Mouse (Mus musculus) neural tube, embryonic 11.5 days (tissue): ENCODE results near the gene Cdkal1. TPM values are rescaled to one million over a fixed set of nuclear protein-coding genes. Genes with fewer than 3 reads are reported as not detected.

Experiments used
- ATAC-seq: fragments of 200-750 bp; cut with Nextera tagmentation; 2 replicates; pipeline ENCODE4 v1.8.0; 2017; ENCODE audit warnings: moderate number of reproducible peaks, mild to moderate bottlenecking, moderate TSS enrichment, moderate library complexity; ENCODE audit not compliant: insufficient read depth, low FRiP score, low TSS enrichment
- DNase-seq: peaks from one replicate; pipeline ENCODE4 v3.0.0-alpha.2; 2015; ENCODE audit warnings: low spot score
- H3K27ac ChIP-seq: fragments of 300-500 bp; sonication (generic); 2 replicates; pipeline ENCODE4 v1.5.1; 2014; ENCODE audit warnings: low read depth, mild to moderate bottlenecking, low read length
- H3K27me3 ChIP-seq: fragments of 300-500 bp; sonication (generic); 2 replicates; pipeline ENCODE4 v1.6.1; 2014; ENCODE audit warnings: mild to moderate bottlenecking, low read length, mixed read lengths; ENCODE audit not compliant: control insufficient read depth, insufficient read depth
- H3K36me3 ChIP-seq: fragments of 300-500 bp; sonication (generic); 2 replicates; pipeline ENCODE4 v1.6.1; 2014; ENCODE audit warnings: mild to moderate bottlenecking, low read length, moderate library complexity, mixed read lengths; ENCODE audit not compliant: control insufficient read depth, insufficient read depth
- H3K4me1 ChIP-seq: fragments of 300-500 bp; sonication (generic); 2 replicates; pipeline ENCODE4 v1.6.1; 2014; ENCODE audit warnings: low read length, mixed read lengths; ENCODE audit not compliant: control insufficient read depth, insufficient read depth
- H3K4me2 ChIP-seq: fragments of 300-500 bp; sonication (generic); 2 replicates; pipeline ENCODE4 v1.6.1; 2014; ENCODE audit warnings: low read depth, mild to moderate bottlenecking, moderate library complexity
- H3K4me3 ChIP-seq: fragments of 300-500 bp; sonication (generic); 2 replicates; pipeline ENCODE4 v1.5.1; 2014; ENCODE audit warnings: low read depth, low read length
- H3K9ac ChIP-seq: fragments of 300-500 bp; sonication (generic); 2 replicates; pipeline ENCODE4 v1.6.1; 2014; ENCODE audit warnings: mild to moderate bottlenecking, low read length
- H3K9me3 ChIP-seq: fragments of 300-500 bp; sonication (generic); 2 replicates; pipeline ENCODE4 v1.6.1; 2016; ENCODE audit warnings: low read length; ENCODE audit not compliant: control insufficient read depth
- WGBS: fragments of 180-500 bp; shearing (Covaris S2); extraction: QIAGEN DNeasy Blood & Tissue Kit; methylation state at CpG from one replicate; pipeline ENCODE4 v1.1.7; 2014; 5-methylcytosine and 5-hydroxymethylcytosine counted together
- polyA plus RNA-seq: library from polyadenylated mRNA; unstranded; fragments of >200 nt; fragmentation: Nextera tagmentation; extraction: Ambion mirVana; gene quantifications from 2 replicates; pipeline ENCODE4 v1.2.1, GENCODE M21; 2014

Cdkal1 gene
- polyA plus RNA-seq, 1 experiment from 2014 or later = 27.5 TPM

DNA sequence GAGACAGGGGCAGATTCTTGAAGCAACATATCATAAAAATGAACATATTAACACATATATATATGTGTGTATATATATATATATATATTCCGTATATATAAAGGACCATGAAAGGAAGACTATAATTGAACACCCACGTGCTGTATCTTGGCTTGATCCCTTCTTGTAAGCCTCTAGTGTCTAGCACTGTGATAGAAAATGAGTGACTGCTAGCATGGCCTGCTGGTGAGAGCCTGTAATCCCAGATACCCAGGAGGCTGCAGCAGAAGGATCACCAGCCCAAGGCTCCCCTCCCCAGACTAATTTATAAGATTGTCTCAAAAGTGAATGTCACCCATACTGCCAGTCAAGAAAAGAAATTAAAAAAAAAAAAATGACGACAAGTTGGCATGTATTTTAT is 158.2 kb downstream of the Cdkal1 start:
- Histone ChIP-seq H3K9me3 (no peaks in the 10 kb centered on the region), H3K4me1 (no peaks in the 10 kb centered on the region), H3K27me3 (no peaks in the 10 kb centered on the region), H3K36me3 (no peaks in the 10 kb centered on the region), H3K4me2 (no peak overlapping the region), H3K4me3 (no peak overlapping the region), H3K27ac (no peak overlapping the region), H3K9ac (no peak overlapping the region)
- no peak for DNase-seq
- ATAC-seq = no peak
- 92% methylated on average over 3 of the region's 3 CpGs for WGBS

- DNase-seq (no peak), ATAC-seq (no peak)
- Histone ChIP-seq H3K4me2 (no peak overlapping the region), H3K27me3 (no peaks in the 10 kb centered on the region), H3K36me3 (no peaks in the 10 kb centered on the region), H3K4me1 (no peaks in the 10 kb centered on the region), H3K4me3 (no peak overlapping the region), H3K9ac (no peak overlapping the region), H3K9me3 (no peaks in the 10 kb centered on the region), H3K27ac (no peak overlapping the region)
- 88% methylated on average over 7 of the region's 7 CpGs for WGBS
Measured at GRCm38 (mm10) chr13:29690734-29691133, 164.7 kb downstream of the Cdkal1 start.

DNA sequence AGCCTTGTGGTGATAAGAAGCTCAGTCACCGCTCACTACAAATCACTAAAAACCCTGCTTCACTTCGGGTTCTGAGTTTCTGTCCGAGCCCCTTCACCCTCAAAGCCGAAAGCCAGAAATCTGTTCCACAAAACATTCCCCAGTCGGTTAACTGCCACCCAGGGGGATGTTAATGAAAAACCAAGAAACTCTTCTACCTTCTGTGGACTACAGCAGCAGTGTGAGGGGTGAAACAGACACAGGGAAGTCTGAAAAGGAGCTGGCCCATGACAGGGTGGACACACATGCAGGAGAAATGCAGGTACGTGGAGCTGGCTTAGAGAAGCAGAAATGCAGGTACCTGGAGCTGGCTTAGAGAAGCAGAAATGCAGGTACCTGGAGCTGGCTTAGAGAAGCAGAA is 166.6 kb downstream of the Cdkal1 start:
- 83% methylated on average over 6 of the region's 6 CpGs for WGBS
- no peak overlapping the region for H3K27ac ChIP-seq
- H3K27me3 ChIP-seq = no peaks in the 10 kb centered on the region
- no peak overlapping the region for H3K9ac ChIP-seq
- no peak overlapping the region for H3K4me3 ChIP-seq
- no peaks in the 10 kb centered on the region for H3K4me1 ChIP-seq
- DNase-seq = no peak
- ATAC-seq = no peak
- H3K9me3 ChIP-seq = no peaks in the 10 kb centered on the region
- no peaks in the 10 kb centered on the region for H3K36me3 ChIP-seq
- H3K4me2 ChIP-seq = no peak overlapping the region

GRCm38 (mm10) chr13:29687872-29688271 is 167.6 kb downstream of the Cdkal1 start:
- 92% methylated on average over 7 of the region's 7 CpGs for WGBS
- no peak overlapping the region for H3K4me3 ChIP-seq
- no peaks in the 10 kb centered on the region for H3K27me3 ChIP-seq
- no peak overlapping the region for H3K4me2 ChIP-seq
- H3K27ac ChIP-seq = no peak overlapping the region
- no peak overlapping the region for H3K9ac ChIP-seq
- DNase-seq (no peak), ATAC-seq (no peak)
- no peaks in the 10 kb centered on the region for H3K4me1 ChIP-seq
- H3K9me3 ChIP-seq = no peaks in the 10 kb centered on the region
- no peaks in the 10 kb centered on the region for H3K36me3 ChIP-seq

DNA sequence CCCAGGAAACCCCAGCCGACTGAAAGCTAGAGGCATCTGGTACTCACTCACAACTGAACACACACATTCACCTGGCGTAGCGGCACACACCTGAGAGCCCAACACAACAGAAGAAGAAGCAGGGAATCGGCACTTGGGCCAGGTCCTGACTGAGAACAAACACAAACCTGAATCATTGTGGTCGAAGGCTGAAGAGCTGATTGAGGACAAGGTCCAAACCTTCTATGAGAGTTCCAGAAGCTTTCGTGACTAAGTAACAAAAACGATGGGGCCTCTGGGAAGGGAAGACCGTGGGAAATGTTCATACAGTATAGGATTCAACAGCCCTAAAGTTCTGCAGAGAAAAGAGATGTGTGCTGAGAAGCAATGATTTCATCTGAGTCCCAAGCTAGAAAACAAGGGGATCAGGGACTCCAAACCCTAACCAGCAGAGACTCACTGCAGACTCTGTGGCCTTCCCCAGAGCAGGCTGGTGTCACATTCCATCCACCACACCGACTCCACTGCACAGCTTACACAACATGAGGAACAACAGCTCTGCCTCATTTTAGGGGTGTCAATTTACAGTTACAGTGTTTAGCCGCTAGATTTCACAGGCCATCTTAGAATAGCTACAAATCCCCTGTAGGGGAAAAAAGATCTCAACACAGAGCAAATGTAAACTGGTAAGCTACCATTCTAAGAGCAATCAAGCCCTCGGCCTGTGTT is 175.8 kb downstream of the Cdkal1 start:
- Histone ChIP-seq H3K4me3 (no peak overlapping the region), H3K27me3 (no peaks in the 10 kb centered on the region), H3K4me2 (no peak overlapping the region), H3K27ac (no peak overlapping the region), H3K4me1 (no peaks in the 10 kb centered on the region), H3K36me3 (no peaks in the 10 kb centered on the region), H3K9me3 (no peaks in the 10 kb centered on the region), H3K9ac (no peak overlapping the region)
- ATAC-seq (no peak), DNase-seq (no peak)
- WGBS = 88% methylated on average over 11 of the region's 11 CpGs

GRCm38 (mm10) chr13:29677559-29677958 is 177.9 kb downstream of the Cdkal1 start:
- no peaks in the 10 kb centered on the region for H3K9me3 ChIP-seq
- no peaks in the 10 kb centered on the region for H3K4me1 ChIP-seq
- no peak overlapping the region for H3K27ac ChIP-seq
- 95% methylated on average over 4 of the region's 4 CpGs for WGBS
- no peak for ATAC-seq
- no peak overlapping the region for H3K4me2 ChIP-seq
- DNase-seq = no peak
- H3K36me3 ChIP-seq = no peaks in the 10 kb centered on the region
- no peak overlapping the region for H3K4me3 ChIP-seq
- H3K27me3 ChIP-seq = no peaks in the 10 kb centered on the region
- no peak overlapping the region for H3K9ac ChIP-seq

- no peaks in the 10 kb centered on the region for H3K4me1 ChIP-seq
- DNase-seq (no peak), ATAC-seq (no peak)
- no peak overlapping the region for H3K4me3 ChIP-seq
- H3K9me3 ChIP-seq = no peaks in the 10 kb centered on the region
- H3K36me3 ChIP-seq = no peaks in the 10 kb centered on the region
- H3K4me2 ChIP-seq = no peak overlapping the region
- no peak overlapping the region for H3K27ac ChIP-seq
- 78% methylated on average over 3 of the region's 3 CpGs for WGBS
- no peak overlapping the region for H3K9ac ChIP-seq
- no peaks in the 10 kb centered on the region for H3K27me3 ChIP-seq
Measured at GRCm38 (mm10) chr13:29670626-29671025, 184.8 kb downstream of the Cdkal1 start.

GRCm38 (mm10) chr13:29663908-29664307 is 191.6 kb downstream of the Cdkal1 start:
- no peaks in the 10 kb centered on the region for H3K4me1 ChIP-seq
- H3K4me3 ChIP-seq = no peak overlapping the region
- DNase-seq (no peak), ATAC-seq (no peak)
- H3K9me3 ChIP-seq = no peaks in the 10 kb centered on the region
- whole genome bisulfite sequencing = 75% methylated on average over 3 of the region's 3 CpGs
- H3K36me3 ChIP-seq = no peaks in the 10 kb centered on the region
- no peak overlapping the region for H3K4me2 ChIP-seq
- no peaks in the 10 kb centered on the region for H3K27me3 ChIP-seq
- H3K9ac ChIP-seq = no peak overlapping the region
- no peak overlapping the region for H3K27ac ChIP-seq

DNA sequence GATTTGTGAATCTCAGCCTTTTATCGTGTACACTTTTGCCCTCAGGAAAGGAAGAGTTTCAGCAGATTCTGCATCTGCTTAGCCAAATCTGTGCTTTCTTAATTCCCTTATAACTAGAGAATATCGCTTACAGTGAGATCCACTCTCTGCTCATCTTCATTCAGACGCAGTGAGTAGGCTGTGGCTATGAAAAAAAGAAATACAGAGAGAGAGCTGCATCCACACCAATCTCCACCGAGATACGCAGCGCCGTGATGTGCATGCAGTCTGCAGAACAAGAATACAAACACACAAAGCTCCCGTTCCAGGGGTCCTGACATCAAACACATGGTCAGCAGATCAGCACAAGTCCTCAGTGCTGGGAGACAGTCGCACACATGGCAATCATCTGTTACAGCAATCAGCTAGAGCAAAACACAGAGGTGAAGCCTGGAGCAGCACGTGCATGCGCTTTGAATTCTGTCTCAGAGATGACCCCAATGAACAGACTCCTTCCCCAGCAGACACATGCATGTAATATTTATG is 199.6 kb downstream of the Cdkal1 start:
- no peaks in the 10 kb centered on the region for H3K36me3 ChIP-seq
- H3K4me2 ChIP-seq = no peak overlapping the region
- DNase-seq = peak; percentile 22
- 0 out of 2 replicates have a peak, but pooled peaks cover 4% of the 10 kb centered on the region for H3K4me1 ChIP-seq
- H3K4me3 ChIP-seq = no peak overlapping the region
- no peak overlapping the region for H3K27ac ChIP-seq
- WGBS = 60% methylated on average over 11 of the region's 11 CpGs
- no peak for ATAC-seq
- no peaks in the 10 kb centered on the region for H3K27me3 ChIP-seq
- no peaks in the 10 kb centered on the region for H3K9me3 ChIP-seq
- no peak overlapping the region for H3K9ac ChIP-seq
